ENCODE assay signal across 13 mouse cellular contexts in the genomic region with DNA sequence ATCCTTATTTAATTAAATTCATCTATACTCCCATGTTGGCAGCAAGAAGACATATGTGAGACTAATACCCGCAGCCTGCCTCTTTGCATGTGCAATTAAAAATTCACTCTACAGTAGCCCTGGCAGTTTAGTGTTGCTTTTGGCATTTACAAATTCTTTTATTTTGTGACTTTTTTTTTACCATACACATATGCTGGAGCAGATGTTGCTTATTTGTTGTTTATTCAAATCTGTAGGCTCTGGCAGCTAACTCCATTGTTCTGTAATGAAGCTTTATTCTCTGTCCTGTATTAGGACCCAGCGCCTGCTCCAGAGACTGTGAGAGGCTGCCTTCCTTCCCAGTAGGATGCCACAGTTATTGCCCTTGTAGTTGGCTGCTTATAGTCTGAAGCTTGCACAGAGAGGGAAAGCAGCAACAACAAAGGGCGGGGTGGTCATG.
A peak's percentile ranks its signal among the peaks of the same experiment; 100 is the strongest.
DNase-seq lines count a peak whose midpoint lies in the region; ATAC-seq lines count a peak whose summit lies in the region.
"Had no signal": no experiment of that assay in that cellular context is flagged by ENCODE, and none has a peak within 500 bp of the region (broad histone marks: within the 10 kb centered on the region; RNA-seq: fewer than 3 reads in every experiment).

No protein-coding gene starts in this region.

- no peak overlapping the region for H3K4me3 ChIP-seq in forebrain, embryonic 11.5 days (ENCODE audit: low read depth, low read length)
- H3K4me3 ChIP-seq in hindbrain, embryonic 15.5 days: no peak overlapping the region
- no peak overlapping the region for H3K4me3 ChIP-seq in neural tube, embryonic 12.5 days
- H3K4me3 ChIP-seq in kidney, embryonic 16.5 days (ENCODE audit: low read length): no peak overlapping the region
- H3K4me3 ChIP-seq: erythroblast, embryonic 14.5 days had no signal

- 62% methylated on average over 3 of the region's 3 CpGs for WGBS in forebrain, embryonic 11.5 days
- WGBS in hindbrain, embryonic 15.5 days: 28% methylated on average over 3 of the region's 3 CpGs
- 36% methylated on average over 3 of the region's 3 CpGs for WGBS in neural tube, embryonic 12.5 days
- 63% methylated on average over 3 of the region's 3 CpGs for WGBS in kidney, embryonic 16.5 days

- peak overlapping the region; percentile 66 for H3K27ac ChIP-seq in forebrain, embryonic 11.5 days (ENCODE audit: low read depth, low read length)
- H3K27ac ChIP-seq in hindbrain, embryonic 15.5 days (replicated peaks): peak overlapping the region; percentile 73
- no peak overlapping the region for H3K27ac ChIP-seq in neural tube, embryonic 12.5 days
- H3K27ac ChIP-seq in kidney, embryonic 16.5 days (ENCODE audit: low read length): no peak overlapping the region

- H3K4me1 ChIP-seq in forebrain, embryonic 11.5 days (replicated peaks; ENCODE audit: control insufficient read depth, insufficient read depth, low read length): no peaks in the 10 kb centered on the region
- peaks cover 5% of the 10 kb centered on the region for H3K4me1 ChIP-seq in hindbrain, embryonic 15.5 days (replicated peaks)
- H3K4me1 ChIP-seq in neural tube, embryonic 12.5 days: no peaks in the 10 kb centered on the region
- no peaks in the 10 kb centered on the region for H3K4me1 ChIP-seq in kidney, embryonic 16.5 days (ENCODE audit: insufficient read depth, low read length)

- no peak overlapping the region; the same call in 1 of the 2 replicates for H3K9ac ChIP-seq in forebrain, embryonic 11.5 days (ENCODE audit: low read length)
- no peak overlapping the region for H3K9ac ChIP-seq in hindbrain, embryonic 15.5 days
- no peak overlapping the region for H3K9ac ChIP-seq in neural tube, embryonic 12.5 days
- no peak overlapping the region for H3K9ac ChIP-seq in kidney, embryonic 16.5 days (replicated peaks; ENCODE audit: low read length)

- no peaks in the 10 kb centered on the region for H3K27me3 ChIP-seq in forebrain, embryonic 11.5 days (ENCODE audit: control insufficient read depth, insufficient read depth, low read length)
- no peaks in the 10 kb centered on the region for H3K27me3 ChIP-seq in hindbrain, embryonic 15.5 days
- no peaks in the 10 kb centered on the region for H3K27me3 ChIP-seq in neural tube, embryonic 12.5 days (replicated peaks)
- H3K27me3 ChIP-seq in kidney, embryonic 16.5 days (ENCODE audit: insufficient read depth, low read length): no peaks in the 10 kb centered on the region

- DNase-seq in layer of hippocampus, adult 18-20 months (ENCODE audit: low spot score in 2 of 2): peak; percentile 8 to 39
- no peak for DNase-seq in layer of hippocampus, adult 11-12 months (ENCODE audit: low spot score)
- DNase-seq in forebrain, embryonic 11.5 days (ENCODE audit: low spot score): peak; percentile 51
- DNase-seq in frontal cortex, postnatal 14 days (ENCODE audit: low spot score in 2 of 2): no peak
- no peak for DNase-seq in spleen, postnatal 4 days (ENCODE audit: low spot score in 2 of 2)
- DNase-seq: adrenal gland, postnatal 14 days; gastrocnemius, postnatal 36 days; heart, postnatal 10 days; thymus, postnatal 25 days had no signal

- ATAC-seq in forebrain, embryonic 11.5 days (replicated peaks; ENCODE audit: low FRiP score): peak; percentile 80
- ATAC-seq in hindbrain, embryonic 15.5 days (ENCODE audit: low FRiP score, low read depth): peak; percentile 90
- ATAC-seq in neural tube, embryonic 12.5 days (ENCODE audit: low FRiP score, low read depth): peak; percentile 82
- ATAC-seq in kidney, embryonic 16.5 days (ENCODE audit: low FRiP score, low TSS enrichment): no peak

- H3K9me3 ChIP-seq in forebrain, embryonic 11.5 days (ENCODE audit: control insufficient read depth, low read length): no peaks in the 10 kb centered on the region
- no peaks in the 10 kb centered on the region for H3K9me3 ChIP-seq in hindbrain, embryonic 15.5 days
- H3K9me3 ChIP-seq in neural tube, embryonic 12.5 days: no peaks in the 10 kb centered on the region
- no peaks in the 10 kb centered on the region for H3K9me3 ChIP-seq in kidney, embryonic 16.5 days (ENCODE audit: low read length)

- no peak overlapping the region for H3K4me2 ChIP-seq in forebrain, embryonic 11.5 days (ENCODE audit: low read depth, low read length, severe bottlenecking)
- H3K4me2 ChIP-seq in hindbrain, embryonic 15.5 days: peak overlapping the region; percentile 18; the same call in 1 of the 2 replicates
- no peak overlapping the region for H3K4me2 ChIP-seq in neural tube, embryonic 12.5 days (replicated peaks)
- no peak overlapping the region for H3K4me2 ChIP-seq in kidney, embryonic 16.5 days (replicated peaks; ENCODE audit: low read depth, low read length)

- H3K36me3 ChIP-seq in forebrain, embryonic 11.5 days (ENCODE audit: control insufficient read depth, insufficient read depth, low read length): no peaks in the 10 kb centered on the region
- H3K36me3 ChIP-seq in hindbrain, embryonic 15.5 days: no peaks in the 10 kb centered on the region
- H3K36me3 ChIP-seq in neural tube, embryonic 12.5 days: no peaks in the 10 kb centered on the region
- H3K36me3 ChIP-seq in kidney, embryonic 16.5 days (ENCODE audit: insufficient read depth, low read length): no peaks in the 10 kb centered on the region

Comparison
In these comparisons a context has a peak if more than half of its experiments do, and no peak if none do; other contexts are left out.
1. DNase-seq: peak in layer of hippocampus, adult 18-20 months (2 of 2) and forebrain, embryonic 11.5 days (single experiment); none in layer of hippocampus, adult 11-12 months (single experiment), frontal cortex, postnatal 14 days (0 of 2) and spleen, postnatal 4 days (0 of 2).
2. H3K27ac ChIP-seq: peak in forebrain, embryonic 11.5 days (single experiment) and hindbrain, embryonic 15.5 days (single experiment); none in neural tube, embryonic 12.5 days (single experiment) and kidney, embryonic 16.5 days (single experiment).